Mouse (Mus musculus): ENCODE measurements around the gene Trim47. TPM values are rescaled to one million over a fixed set of nuclear protein-coding genes. Genes with fewer than 3 reads are reported as not detected.

The Trim47 gene
- polyA plus RNA-seq, 1 experiment from 2014 or later = 31.2 TPM

GRCm38 (mm10) chr11:116102472-116102871, 24.5 kb downstream of the Trim47 start:
- Histone ChIP-seq H3K9me3 (ENCODE audit: low read length) (no peaks in the 10 kb centered on the region), H3K4me1 (ENCODE audit: insufficient read depth, low read length) (peaks cover 84% of the 10 kb centered on the region), H3K4me2 (replicated peaks; ENCODE audit: low read depth, low read length) (0 out of 2 replicates have a peak overlapping the region, but pooled peaks have one; percentile 40), H3K27ac (ENCODE audit: low read length) (peak overlapping the region; percentile 99), H3K4me3 (ENCODE audit: low read length) (no peak overlapping the region), H3K9ac (replicated peaks; ENCODE audit: low read length) (peak overlapping the region; percentile 46), H3K36me3 (ENCODE audit: insufficient read depth, low read length) (no peaks in the 10 kb centered on the region), H3K27me3 (ENCODE audit: insufficient read depth, low read length) (peaks cover 6% of the 10 kb centered on the region)
- 61% methylated on average over 3 of the region's 4 CpGs for WGBS
- no peak for ATAC-seq (ENCODE audit: low FRiP score, low TSS enrichment)

DNA sequence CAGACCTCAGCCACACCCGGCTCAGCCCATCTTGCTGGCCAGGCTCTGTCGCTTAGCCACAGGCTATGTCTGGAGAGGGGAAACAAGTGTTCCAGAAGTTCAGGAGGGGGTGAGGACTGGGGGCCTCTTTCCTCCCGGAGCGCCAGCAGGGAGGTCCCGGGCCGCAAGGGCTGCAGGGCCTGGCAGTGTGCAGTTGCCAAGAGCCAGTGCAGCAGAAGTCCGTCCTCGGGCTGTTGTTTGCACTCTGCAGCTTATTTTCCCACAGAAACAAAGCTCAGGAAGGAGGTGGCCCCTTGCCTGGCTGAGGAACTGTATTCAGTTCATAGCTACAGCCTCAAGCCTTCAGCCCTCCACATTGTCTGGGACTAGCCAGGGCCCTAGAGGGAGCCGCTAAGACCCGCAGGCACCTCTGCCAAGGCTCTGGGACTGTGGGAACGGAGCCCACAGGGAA, 25.1 kb downstream of the Trim47 start:
- peaks cover under 1% of the 10 kb centered on the region for H3K27me3 ChIP-seq (ENCODE audit: insufficient read depth, low read length)
- peak overlapping the region; percentile 99 for H3K27ac ChIP-seq (ENCODE audit: low read length)
- H3K4me3 ChIP-seq (ENCODE audit: low read length) = no peak overlapping the region
- peak overlapping the region; percentile 40 for H3K4me2 ChIP-seq (replicated peaks; ENCODE audit: low read depth, low read length)
- H3K36me3 ChIP-seq (ENCODE audit: insufficient read depth, low read length) = no peaks in the 10 kb centered on the region
- peak; percentile 5; the same call in 1 of the 2 replicates for ATAC-seq (ENCODE audit: low FRiP score, low TSS enrichment)
- WGBS = 42% methylated on average over 11 of the region's 11 CpGs
- peak overlapping the region; percentile 46 for H3K9ac ChIP-seq (replicated peaks; ENCODE audit: low read length)
- peaks cover 79% of the 10 kb centered on the region for H3K4me1 ChIP-seq (ENCODE audit: insufficient read depth, low read length)
- no peaks in the 10 kb centered on the region for H3K9me3 ChIP-seq (ENCODE audit: low read length)

DNA sequence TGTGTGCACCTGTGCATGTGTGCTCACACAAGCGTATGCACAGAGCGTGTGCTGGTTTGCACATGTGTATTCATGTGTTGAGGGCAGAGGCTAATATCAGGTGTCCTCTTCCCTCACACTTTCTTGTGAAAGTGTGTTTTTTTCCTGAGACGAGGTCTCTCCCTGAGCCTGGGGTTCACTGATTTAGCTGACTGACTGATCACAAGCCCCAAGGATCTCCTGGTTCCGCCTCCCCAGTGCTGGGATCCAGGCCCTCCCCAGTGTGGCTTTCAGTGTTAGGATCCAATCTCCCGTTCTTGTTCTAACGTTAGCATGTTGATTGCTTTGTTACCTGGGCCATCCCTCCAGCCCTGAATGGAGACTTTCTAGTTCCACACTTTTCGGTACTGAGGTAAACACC, 26.2 kb downstream of the Trim47 start:
- Histone ChIP-seq H3K9ac (replicated peaks; ENCODE audit: low read length) (peak overlapping the region; percentile 39; the same call in 1 of the 2 replicates), H3K4me3 (ENCODE audit: low read length) (no peak overlapping the region), H3K9me3 (ENCODE audit: low read length) (peaks cover 5% of the 10 kb centered on the region; the same call in 1 of the 2 replicates), H3K4me2 (replicated peaks; ENCODE audit: low read depth, low read length) (peak overlapping the region; percentile 40; the same call in 1 of the 2 replicates), H3K36me3 (ENCODE audit: insufficient read depth, low read length) (no peaks in the 10 kb centered on the region), H3K4me1 (ENCODE audit: insufficient read depth, low read length) (peaks cover 68% of the 10 kb centered on the region), H3K27me3 (ENCODE audit: insufficient read depth, low read length) (no peaks in the 10 kb centered on the region), H3K27ac (ENCODE audit: low read length) (peak overlapping the region; percentile 99)
- WGBS = 68% methylated on average over 7 of the region's 7 CpGs
- no peak for ATAC-seq (ENCODE audit: low FRiP score, low TSS enrichment)

DNA sequence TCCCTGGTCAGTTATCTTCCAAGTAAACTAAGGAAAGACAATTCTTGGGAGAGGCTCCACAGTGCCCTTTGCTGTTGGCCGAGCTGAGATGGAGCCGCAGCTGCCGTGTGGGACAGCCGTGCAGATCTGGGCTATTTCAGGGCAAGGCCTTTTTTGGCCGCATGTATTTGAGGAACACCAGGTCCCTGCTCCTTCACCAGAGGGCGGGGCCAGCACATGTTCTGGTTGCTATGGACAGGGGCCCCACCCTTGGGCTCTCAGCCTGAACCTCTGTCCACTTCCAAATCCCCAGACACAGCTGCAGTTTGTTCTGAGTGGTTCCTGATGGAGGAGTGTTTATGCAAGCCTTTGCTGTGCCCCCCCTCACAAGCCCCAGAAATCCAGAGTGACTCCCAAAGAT, 26.6 kb downstream of the Trim47 start:
- Histone ChIP-seq H3K4me3 (ENCODE audit: low read length) (0 out of 2 replicates have a peak overlapping the region, but pooled peaks have one; percentile 5), H3K27me3 (ENCODE audit: insufficient read depth, low read length) (no peaks in the 10 kb centered on the region), H3K9me3 (ENCODE audit: low read length) (peaks cover 5% of the 10 kb centered on the region; the same call in 1 of the 2 replicates), H3K4me1 (ENCODE audit: insufficient read depth, low read length) (peaks cover 64% of the 10 kb centered on the region), H3K4me2 (replicated peaks; ENCODE audit: low read depth, low read length) (peak overlapping the region; percentile 40), H3K9ac (replicated peaks; ENCODE audit: low read length) (0 out of 2 replicates have a peak overlapping the region, but pooled peaks have one; percentile 33), H3K36me3 (ENCODE audit: insufficient read depth, low read length) (no peaks in the 10 kb centered on the region), H3K27ac (ENCODE audit: low read length) (peak overlapping the region; percentile 99)
- ATAC-seq (ENCODE audit: low FRiP score, low TSS enrichment) = no peak
- whole genome bisulfite sequencing = 70% methylated on average over 6 of the region's 6 CpGs

GRCm38 (mm10) chr11:116099462-116099861, 27.5 kb downstream of the Trim47 start:
- no peaks in the 10 kb centered on the region for H3K36me3 ChIP-seq (ENCODE audit: insufficient read depth, low read length)
- peaks cover 5% of the 10 kb centered on the region; the same call in 1 of the 2 replicates for H3K9me3 ChIP-seq (ENCODE audit: low read length)
- H3K4me3 ChIP-seq (ENCODE audit: low read length) = peak overlapping the region; percentile 19
- no peaks in the 10 kb centered on the region for H3K27me3 ChIP-seq (ENCODE audit: insufficient read depth, low read length)
- H3K4me2 ChIP-seq (replicated peaks; ENCODE audit: low read depth, low read length) = peak overlapping the region; percentile 40
- peak overlapping the region; percentile 99 for H3K27ac ChIP-seq (ENCODE audit: low read length)
- H3K4me1 ChIP-seq (ENCODE audit: insufficient read depth, low read length) = peaks cover 58% of the 10 kb centered on the region
- peak overlapping the region; percentile 58 for H3K9ac ChIP-seq (replicated peaks; ENCODE audit: low read length)
- WGBS = 83% methylated on average over 6 of the region's 6 CpGs
- ATAC-seq (ENCODE audit: low FRiP score, low TSS enrichment) = no peak

DNA sequence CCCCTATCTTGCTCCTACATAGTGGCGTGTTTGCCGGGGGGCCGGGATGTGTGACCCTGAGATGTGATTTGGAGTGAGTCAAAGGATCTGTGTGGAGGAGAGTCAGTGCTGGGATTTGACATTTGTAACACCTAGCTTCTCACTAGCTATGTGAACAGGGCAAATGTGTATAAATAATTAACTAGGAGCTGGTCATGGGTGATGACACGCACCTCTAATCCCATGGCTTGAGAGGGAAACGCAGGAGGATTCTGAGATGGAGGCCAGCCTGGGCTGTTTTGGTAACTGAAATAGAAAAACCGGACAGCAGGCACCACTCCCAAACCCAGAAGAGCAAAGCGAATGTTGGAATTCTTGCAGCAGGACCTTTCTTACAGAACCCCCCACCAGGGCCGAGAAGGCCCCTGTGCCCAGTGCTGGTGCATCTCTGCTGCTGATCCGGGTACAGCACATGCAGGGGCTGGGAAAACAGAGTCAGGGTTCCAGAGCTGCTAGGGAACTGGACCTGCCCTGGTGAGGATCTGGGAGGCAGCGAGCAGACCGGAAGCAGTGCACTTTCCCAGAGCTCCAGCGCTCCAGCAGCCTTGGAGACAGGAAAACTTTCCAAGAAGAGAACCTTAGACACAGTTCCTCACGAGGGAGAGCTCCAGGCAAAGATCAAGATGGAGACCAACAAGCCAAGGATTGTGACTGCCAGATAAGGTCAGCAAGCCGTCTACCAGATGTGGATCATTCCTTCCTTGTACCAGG, 28.1 kb downstream of the Trim47 start:
- peak; percentile 76 for ATAC-seq (ENCODE audit: low FRiP score, low TSS enrichment)

GRCm38 (mm10) chr11:116096213-116097108, 30.5 kb downstream of the Trim47 start:
- 93% methylated on average over 5 of the region's 5 CpGs for WGBS
- no peak for ATAC-seq (ENCODE audit: low FRiP score, low TSS enrichment)
- H3K36me3 ChIP-seq (ENCODE audit: insufficient read depth, low read length) = no peaks in the 10 kb centered on the region
- H3K4me1 ChIP-seq (ENCODE audit: insufficient read depth, low read length) = peaks cover 34% of the 10 kb centered on the region
- H3K27me3 ChIP-seq (ENCODE audit: insufficient read depth, low read length) = no peaks in the 10 kb centered on the region
- no peak overlapping the region for H3K4me3 ChIP-seq (ENCODE audit: low read length)
- no peak overlapping the region for H3K4me2 ChIP-seq (replicated peaks; ENCODE audit: low read depth, low read length)
- H3K27ac ChIP-seq (ENCODE audit: low read length) = no peak overlapping the region
- H3K9me3 ChIP-seq (ENCODE audit: low read length) = peaks cover 5% of the 10 kb centered on the region; the same call in 1 of the 2 replicates
- no peak overlapping the region for H3K9ac ChIP-seq (replicated peaks; ENCODE audit: low read length)

More for the DNA sequence above, 28.1 kb downstream of the Trim47 start:
- H3K4me2 ChIP-seq (replicated peaks; ENCODE audit: low read depth, low read length) = peak overlapping the region; percentile 40
- H3K4me3 ChIP-seq (ENCODE audit: low read length) = peak overlapping the region; percentile 19
- H3K27me3 ChIP-seq (ENCODE audit: insufficient read depth, low read length) = no peaks in the 10 kb centered on the region
- 47% methylated on average over 14 of the region's 14 CpGs for WGBS
- no peaks in the 10 kb centered on the region for H3K36me3 ChIP-seq (ENCODE audit: insufficient read depth, low read length)
- peak overlapping the region; percentile 99 for H3K27ac ChIP-seq (ENCODE audit: low read length)
- peaks cover 5% of the 10 kb centered on the region; the same call in 1 of the 2 replicates for H3K9me3 ChIP-seq (ENCODE audit: low read length)
- H3K4me1 ChIP-seq (ENCODE audit: insufficient read depth, low read length) = peaks cover 56% of the 10 kb centered on the region
- H3K9ac ChIP-seq (replicated peaks; ENCODE audit: low read length) = peak overlapping the region; percentile 58

DNA sequence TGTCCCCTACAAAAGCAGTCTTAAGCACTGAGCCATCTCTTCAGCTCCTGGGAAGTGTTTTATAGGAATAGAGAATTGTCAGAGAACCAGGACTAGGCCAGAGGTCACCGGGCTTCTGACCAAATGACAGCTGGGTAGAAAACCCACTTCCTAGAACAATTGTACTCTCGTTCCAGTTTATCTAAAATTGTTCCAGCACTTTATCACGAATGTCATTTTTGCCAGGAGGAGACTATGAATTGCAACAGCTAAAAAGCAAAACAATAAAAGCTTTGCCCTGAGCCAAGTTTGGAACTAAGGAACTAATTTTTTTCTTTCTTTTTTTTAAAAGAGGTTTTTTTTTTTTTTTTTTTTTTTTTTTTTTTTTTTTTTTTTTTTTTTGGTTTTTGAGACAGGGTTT, 31.4 kb downstream of the Trim47 start:
- Histone ChIP-seq H3K27ac (ENCODE audit: low read length) (peak overlapping the region; percentile 20; the same call in 1 of the 2 replicates), H3K4me2 (replicated peaks; ENCODE audit: low read depth, low read length) (no peak overlapping the region), H3K9ac (replicated peaks; ENCODE audit: low read length) (no peak overlapping the region), H3K27me3 (ENCODE audit: insufficient read depth, low read length) (no peaks in the 10 kb centered on the region), H3K4me3 (ENCODE audit: low read length) (no peak overlapping the region), H3K9me3 (ENCODE audit: low read length) (peaks cover 5% of the 10 kb centered on the region; the same call in 1 of the 2 replicates), H3K36me3 (ENCODE audit: insufficient read depth, low read length) (no peaks in the 10 kb centered on the region), H3K4me1 (ENCODE audit: insufficient read depth, low read length) (peaks cover 26% of the 10 kb centered on the region)
- ATAC-seq (ENCODE audit: low FRiP score, low TSS enrichment) = no peak
- 72% methylated on average over 3 of the region's 3 CpGs for WGBS

DNA sequence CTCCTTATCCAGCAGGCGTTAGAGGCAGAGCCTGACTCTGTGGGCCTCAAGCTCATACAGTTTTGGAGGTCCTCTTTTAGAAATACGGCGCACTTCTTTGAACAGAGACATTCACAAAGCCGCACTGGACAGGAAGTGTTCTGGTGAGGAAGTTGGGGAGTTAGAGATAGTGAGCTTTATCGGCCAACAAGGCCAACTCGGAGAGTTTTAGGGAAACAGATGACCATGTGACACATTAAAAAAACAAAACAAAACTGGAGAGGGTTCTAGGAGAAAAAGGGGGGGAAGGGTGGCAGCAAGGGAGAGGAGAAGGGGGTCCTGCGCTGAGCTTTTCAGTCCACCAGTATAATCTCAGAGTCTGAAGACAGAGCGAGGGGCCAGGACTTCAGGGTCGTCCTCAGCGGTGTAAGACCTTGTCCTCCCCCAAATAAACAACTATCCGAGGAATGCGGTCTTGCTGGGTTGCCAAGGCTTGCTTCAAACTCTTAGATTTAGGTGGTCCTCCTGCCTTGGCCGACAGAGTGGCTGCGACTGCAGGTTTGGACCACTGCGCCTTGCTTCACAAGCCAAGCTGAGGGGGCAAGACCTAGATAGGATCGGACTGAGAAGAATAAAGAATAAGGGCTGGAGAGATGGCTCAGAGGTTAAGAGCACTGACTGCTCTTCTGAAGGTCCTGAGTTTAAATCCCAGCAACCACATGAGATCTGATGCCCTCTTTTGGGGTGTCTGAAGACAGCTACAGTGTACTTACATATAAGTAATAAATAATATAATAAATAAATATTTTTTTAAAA, 33.0 kb downstream of the Trim47 start:
- WGBS = 48% methylated on average over 16 of the region's 16 CpGs
- H3K27me3 ChIP-seq (ENCODE audit: insufficient read depth, low read length) = no peaks in the 10 kb centered on the region
- no peak overlapping the region for H3K4me3 ChIP-seq (ENCODE audit: low read length)
- ATAC-seq (ENCODE audit: low FRiP score, low TSS enrichment) = no peak
- peak overlapping the region; percentile 15; the same call in 1 of the 2 replicates for H3K9ac ChIP-seq (replicated peaks; ENCODE audit: low read length)
- peaks cover 5% of the 10 kb centered on the region; the same call in 1 of the 2 replicates for H3K9me3 ChIP-seq (ENCODE audit: low read length)
- H3K4me1 ChIP-seq (ENCODE audit: insufficient read depth, low read length) = peaks cover 10% of the 10 kb centered on the region
- H3K36me3 ChIP-seq (ENCODE audit: insufficient read depth, low read length) = no peaks in the 10 kb centered on the region
- H3K27ac ChIP-seq (ENCODE audit: low read length) = peak overlapping the region; percentile 73
- H3K4me2 ChIP-seq (replicated peaks; ENCODE audit: low read depth, low read length) = no peak overlapping the region

Measured in kidney, embryonic 16.5 days (tissue).